Mouse (Mus musculus) neural tube, embryonic 11.5 days (tissue): ENCODE results near the gene Supt4a. TPM values are rescaled to one million over a fixed set of nuclear protein-coding genes. Genes with fewer than 3 reads are reported as not detected.

Experiments
- ATAC-seq: fragments of 200-750 bp; cut with Nextera tagmentation; 2 replicates; pipeline ENCODE4 v1.8.0; 2017; ENCODE audit warnings: moderate number of reproducible peaks, mild to moderate bottlenecking, moderate TSS enrichment, moderate library complexity; ENCODE audit not compliant: insufficient read depth, low FRiP score, low TSS enrichment
- DNase-seq: peaks from one replicate; pipeline ENCODE4 v3.0.0-alpha.2; 2015; ENCODE audit warnings: low spot score
- H3K27ac ChIP-seq: fragments of 300-500 bp; sonication (generic); 2 replicates; pipeline ENCODE4 v1.5.1; 2014; ENCODE audit warnings: low read depth, mild to moderate bottlenecking, low read length
- H3K27me3 ChIP-seq: fragments of 300-500 bp; sonication (generic); 2 replicates; pipeline ENCODE4 v1.6.1; 2014; ENCODE audit warnings: mild to moderate bottlenecking, low read length, mixed read lengths; ENCODE audit not compliant: control insufficient read depth, insufficient read depth
- H3K36me3 ChIP-seq: fragments of 300-500 bp; sonication (generic); 2 replicates; pipeline ENCODE4 v1.6.1; 2014; ENCODE audit warnings: mild to moderate bottlenecking, low read length, moderate library complexity, mixed read lengths; ENCODE audit not compliant: control insufficient read depth, insufficient read depth
- H3K4me1 ChIP-seq: fragments of 300-500 bp; sonication (generic); 2 replicates; pipeline ENCODE4 v1.6.1; 2014; ENCODE audit warnings: low read length, mixed read lengths; ENCODE audit not compliant: control insufficient read depth, insufficient read depth
- H3K4me2 ChIP-seq: fragments of 300-500 bp; sonication (generic); 2 replicates; pipeline ENCODE4 v1.6.1; 2014; ENCODE audit warnings: low read depth, mild to moderate bottlenecking, moderate library complexity
- H3K4me3 ChIP-seq: fragments of 300-500 bp; sonication (generic); 2 replicates; pipeline ENCODE4 v1.5.1; 2014; ENCODE audit warnings: low read depth, low read length
- H3K9ac ChIP-seq: fragments of 300-500 bp; sonication (generic); 2 replicates; pipeline ENCODE4 v1.6.1; 2014; ENCODE audit warnings: mild to moderate bottlenecking, low read length
- H3K9me3 ChIP-seq: fragments of 300-500 bp; sonication (generic); 2 replicates; pipeline ENCODE4 v1.6.1; 2016; ENCODE audit warnings: low read length; ENCODE audit not compliant: control insufficient read depth
- WGBS: fragments of 180-500 bp; shearing (Covaris S2); extraction: QIAGEN DNeasy Blood & Tissue Kit; methylation state at CpG from one replicate; pipeline ENCODE4 v1.1.7; 2014; 5-methylcytosine and 5-hydroxymethylcytosine counted together
- polyA plus RNA-seq: library from polyadenylated mRNA; unstranded; fragments of >200 nt; fragmentation: Nextera tagmentation; extraction: Ambion mirVana; gene quantifications from 2 replicates; pipeline ENCODE4 v1.2.1, GENCODE M21; 2014

The Supt4a gene
- polyA plus RNA-seq, 1 experiment from 2014 or later = 162 TPM

DNA sequence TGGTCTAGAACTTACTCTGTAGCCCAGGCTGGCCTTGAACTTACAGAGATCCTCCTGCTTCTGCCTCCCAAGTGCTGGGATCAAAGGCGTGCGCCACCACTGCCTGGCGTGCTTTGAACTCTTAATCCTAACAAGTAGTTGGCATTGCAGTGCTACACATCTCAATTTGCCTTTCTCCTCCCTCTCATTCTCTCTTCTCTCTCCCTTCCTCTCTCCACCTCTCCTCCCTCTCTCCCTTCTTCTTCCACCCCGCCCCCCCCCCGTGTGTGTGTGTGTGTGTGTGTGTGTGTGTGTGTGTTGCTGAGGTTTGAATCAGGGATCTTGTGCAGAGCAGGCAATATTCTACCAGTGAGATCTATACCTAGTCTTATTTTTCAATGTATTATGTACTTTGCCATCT lies 10.0 kb downstream of the Supt4a start:
- WGBS = 98% methylated on average over 3 of the region's 5 CpGs
- no peaks in the 10 kb centered on the region for H3K27me3 ChIP-seq
- DNase-seq (no peak), ATAC-seq (no peak)
- no peak overlapping the region for H3K4me2 ChIP-seq
- no peaks in the 10 kb centered on the region for H3K9me3 ChIP-seq
- peaks cover 3% of the 10 kb centered on the region; the same call in 1 of the 2 replicates for H3K36me3 ChIP-seq
- H3K4me3 ChIP-seq = no peak overlapping the region
- no peaks in the 10 kb centered on the region for H3K4me1 ChIP-seq
- H3K27ac ChIP-seq = no peak overlapping the region
- H3K9ac ChIP-seq = no peak overlapping the region

DNA sequence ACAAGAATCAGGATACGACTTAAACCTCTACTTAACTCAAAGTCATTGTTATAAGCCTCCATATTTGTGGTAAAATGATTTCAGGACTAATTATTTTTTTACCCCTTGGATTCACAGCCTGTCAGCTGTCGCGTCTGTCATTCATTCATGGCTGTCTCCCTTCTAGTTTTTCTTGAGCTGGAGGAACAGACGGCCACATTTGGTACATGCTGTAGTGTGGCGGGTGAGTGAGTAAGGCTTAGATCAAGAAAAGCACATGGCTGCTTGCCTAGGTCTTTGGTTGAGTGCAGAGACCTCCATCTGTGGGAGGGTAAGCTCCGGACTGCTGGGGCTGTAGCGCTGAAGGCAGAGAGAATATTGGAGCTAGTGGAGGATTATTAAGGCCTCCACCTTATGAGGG lies 10.4 kb downstream of the Supt4a start:
- no peak overlapping the region for H3K4me2 ChIP-seq
- H3K36me3 ChIP-seq = peaks cover 3% of the 10 kb centered on the region; the same call in 1 of the 2 replicates
- no peak overlapping the region for H3K27ac ChIP-seq
- no peak overlapping the region for H3K9ac ChIP-seq
- H3K4me1 ChIP-seq = no peaks in the 10 kb centered on the region
- WGBS = 91% methylated on average over 7 of the region's 7 CpGs
- no peak overlapping the region for H3K4me3 ChIP-seq
- ATAC-seq = no peak
- no peak for DNase-seq
- no peaks in the 10 kb centered on the region for H3K27me3 ChIP-seq
- no peaks in the 10 kb centered on the region for H3K9me3 ChIP-seq

DNA sequence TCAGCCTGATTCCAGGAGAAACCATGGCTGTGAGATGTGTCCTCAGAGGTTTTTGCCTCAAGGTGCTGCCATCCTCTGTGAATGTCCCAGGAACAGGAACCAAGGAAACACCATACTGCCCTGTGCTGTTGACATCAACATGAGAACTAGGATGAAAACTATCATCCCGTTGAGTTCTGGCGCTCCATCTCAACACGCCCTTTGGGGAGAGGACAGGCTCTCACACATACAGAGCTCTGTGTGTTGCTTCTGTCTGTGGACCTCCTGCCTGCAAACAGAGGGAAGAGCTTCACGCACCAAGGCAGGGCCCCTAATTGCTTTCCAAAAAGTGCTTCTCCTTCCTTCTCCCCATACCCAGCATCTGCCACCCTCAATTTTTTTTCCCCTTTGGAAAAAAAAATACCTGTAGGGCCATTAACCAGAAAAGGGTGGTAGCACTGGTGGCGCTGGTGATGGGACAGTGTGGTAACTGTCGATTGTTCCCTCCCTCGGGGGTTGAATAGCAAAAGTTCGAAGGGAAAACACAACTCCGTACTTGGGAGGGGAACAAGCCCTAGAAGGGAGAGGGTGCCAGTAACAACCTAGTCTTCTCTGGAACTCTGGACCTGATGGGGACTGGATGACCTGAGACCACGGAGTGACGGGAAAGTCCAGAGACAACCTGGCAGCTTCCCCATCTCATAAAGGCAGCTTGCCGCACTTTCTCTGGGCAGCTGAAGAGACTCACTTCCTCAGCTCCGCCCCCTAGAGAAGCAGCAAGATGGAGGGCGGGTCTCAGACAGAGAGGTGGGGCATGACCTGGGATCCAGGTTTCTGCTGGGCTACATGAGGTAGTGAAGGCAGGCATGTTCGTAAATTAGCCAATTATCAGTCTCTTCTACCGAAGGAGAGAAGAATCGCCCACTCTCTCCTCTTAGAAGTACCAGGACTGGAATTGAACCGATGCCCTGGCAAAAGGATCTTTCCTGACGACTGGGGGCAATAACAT lies 11.1 kb downstream of the Supt4a start:
- DNase-seq (no peak), ATAC-seq (no peak)
- 0 out of 2 replicates have a peak overlapping the region, but pooled peaks have one; percentile 34 for H3K27ac ChIP-seq

DNA sequence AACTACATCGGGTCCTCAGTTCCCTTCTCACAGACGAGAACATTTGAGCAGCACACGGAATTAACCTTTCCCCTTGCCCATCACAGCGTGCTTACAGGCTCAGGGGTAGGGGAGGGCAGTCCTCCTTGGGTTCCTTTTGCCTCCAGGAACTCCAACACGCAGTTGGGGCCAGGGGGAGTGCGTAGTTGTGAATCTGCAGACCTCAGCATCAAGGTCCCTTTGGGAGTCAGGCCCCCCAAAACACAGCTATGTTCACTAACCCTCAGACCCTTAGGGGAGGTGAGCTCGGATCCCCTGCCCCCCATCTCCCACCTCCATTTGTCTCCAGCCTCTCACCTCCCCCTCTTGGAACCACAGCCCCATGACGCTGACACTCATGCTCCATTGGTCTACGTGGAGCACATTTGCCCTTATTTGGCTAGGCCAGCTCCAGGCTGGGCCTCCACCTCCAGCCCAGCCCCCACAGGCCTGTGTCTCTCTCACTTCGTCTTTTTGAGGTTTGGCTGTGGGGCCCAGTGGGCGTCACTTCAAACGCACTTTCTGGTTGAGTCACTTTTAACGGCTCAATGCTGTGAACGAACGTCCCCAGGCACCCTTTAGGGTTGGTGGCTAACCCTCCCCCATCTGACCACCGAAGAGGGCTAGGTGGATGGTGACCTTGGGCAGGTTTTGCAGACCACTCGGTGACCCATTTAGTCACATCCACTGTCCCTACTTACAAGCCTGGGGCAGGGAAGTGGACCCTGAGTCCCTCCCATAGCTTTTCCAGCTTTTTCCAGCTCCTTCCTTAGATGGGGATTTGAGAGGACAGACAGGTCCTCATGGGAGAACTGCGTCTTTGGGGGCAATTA lies 12.1 kb downstream of the Supt4a start:
- Histone ChIP-seq H3K36me3 (no peaks in the 10 kb centered on the region), H3K4me1 (no peaks in the 10 kb centered on the region), H3K27me3 (no peaks in the 10 kb centered on the region), H3K4me3 (no peak overlapping the region), H3K9ac (no peak overlapping the region), H3K27ac (0 out of 2 replicates have a peak overlapping the region, but pooled peaks have one; percentile 34), H3K4me2 (no peak overlapping the region), H3K9me3 (no peaks in the 10 kb centered on the region)
- no peak for DNase-seq
- no peak for ATAC-seq
- WGBS = 52% methylated on average over 18 of the region's 18 CpGs

More for the DNA sequence above, 11.1 kb downstream of the Supt4a start:
- Histone ChIP-seq H3K4me3 (no peak overlapping the region), H3K4me1 (no peaks in the 10 kb centered on the region), H3K36me3 (peaks cover 3% of the 10 kb centered on the region; the same call in 1 of the 2 replicates), H3K4me2 (no peak overlapping the region), H3K27me3 (no peaks in the 10 kb centered on the region), H3K9ac (no peak overlapping the region), H3K9me3 (no peaks in the 10 kb centered on the region)
- WGBS = 36% methylated on average over 19 of the region's 19 CpGs

DNA sequence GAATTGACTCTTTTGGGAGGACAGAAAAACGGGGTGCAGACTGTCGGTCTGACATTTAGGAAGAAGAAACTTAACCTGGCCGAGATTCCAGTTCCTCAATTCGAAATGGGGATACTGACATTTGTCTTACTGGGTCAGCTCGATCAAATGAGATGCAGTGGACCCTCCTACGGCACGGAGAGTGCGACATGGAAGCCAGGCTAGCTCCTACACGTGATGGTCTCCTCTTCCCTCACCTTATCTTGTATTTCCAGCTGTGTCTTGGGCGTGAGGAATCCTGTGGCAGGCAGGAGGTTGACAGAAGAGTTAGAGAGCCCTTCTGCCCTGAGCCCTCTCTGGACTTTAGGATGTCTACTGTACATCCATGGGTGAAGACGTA lies 12.7 kb downstream of the Supt4a start:
- Histone ChIP-seq H3K9me3 (no peaks in the 10 kb centered on the region), H3K36me3 (no peaks in the 10 kb centered on the region), H3K9ac (no peak overlapping the region), H3K4me3 (no peak overlapping the region), H3K27ac (no peak overlapping the region), H3K4me1 (no peaks in the 10 kb centered on the region), H3K4me2 (no peak overlapping the region), H3K27me3 (no peaks in the 10 kb centered on the region)
- 81% methylated on average over 11 of the region's 11 CpGs for WGBS
- ATAC-seq (no peak), DNase-seq (no peak)

DNA sequence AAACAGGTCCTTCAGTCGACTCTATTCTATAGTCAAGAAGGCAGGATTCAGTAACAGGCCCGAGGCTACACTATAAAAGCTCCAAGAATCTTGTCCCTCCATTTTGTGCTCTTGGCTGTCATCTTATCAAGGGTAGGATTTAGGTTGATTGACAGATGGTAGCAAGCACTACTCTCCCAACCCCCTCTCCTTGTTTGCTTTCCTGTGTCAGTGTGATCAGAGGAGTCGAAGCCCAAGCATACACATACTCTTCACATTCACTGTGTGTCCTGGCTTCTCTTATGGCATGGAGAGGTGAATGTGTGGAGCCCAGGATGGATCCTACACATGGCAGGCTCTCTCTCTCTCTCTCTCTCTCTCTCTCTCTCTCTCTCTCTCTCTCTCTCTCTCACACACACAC lies 13.2 kb downstream of the Supt4a start:
- 80% methylated on average over 3 of the region's 3 CpGs for WGBS
- Histone ChIP-seq H3K4me3 (no peak overlapping the region), H3K9ac (no peak overlapping the region), H3K4me2 (no peak overlapping the region), H3K36me3 (no peaks in the 10 kb centered on the region), H3K27ac (no peak overlapping the region), H3K27me3 (no peaks in the 10 kb centered on the region), H3K4me1 (no peaks in the 10 kb centered on the region), H3K9me3 (no peaks in the 10 kb centered on the region)
- DNase-seq (no peak), ATAC-seq (no peak)

DNA sequence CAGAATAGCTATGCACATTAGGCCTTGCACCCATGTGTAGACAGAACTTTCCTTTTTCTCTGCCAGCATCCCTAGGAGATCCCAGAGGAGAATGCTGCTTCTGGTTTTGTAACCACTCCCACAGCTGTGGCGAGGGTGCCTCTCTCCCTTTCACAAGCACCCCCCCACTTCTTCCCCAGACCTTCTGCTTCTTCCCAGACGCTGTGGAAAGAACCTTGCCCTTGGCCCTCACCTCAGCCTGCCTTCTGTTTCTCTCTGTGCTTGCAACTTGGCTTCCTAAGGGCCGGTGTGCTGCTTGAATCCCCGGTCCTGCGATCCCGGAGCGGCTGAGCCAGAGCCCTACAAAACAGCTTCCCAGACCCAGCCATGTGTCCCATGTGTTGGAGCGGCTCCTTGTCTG lies 13.7 kb downstream of the Supt4a start:
- Histone ChIP-seq H3K4me2 (no peak overlapping the region), H3K27ac (no peak overlapping the region), H3K9me3 (no peaks in the 10 kb centered on the region), H3K27me3 (no peaks in the 10 kb centered on the region), H3K36me3 (no peaks in the 10 kb centered on the region), H3K4me3 (no peak overlapping the region), H3K4me1 (no peaks in the 10 kb centered on the region), H3K9ac (no peak overlapping the region)
- 83% methylated on average over 8 of the region's 8 CpGs for WGBS
- ATAC-seq = no peak
- no peak for DNase-seq

DNA sequence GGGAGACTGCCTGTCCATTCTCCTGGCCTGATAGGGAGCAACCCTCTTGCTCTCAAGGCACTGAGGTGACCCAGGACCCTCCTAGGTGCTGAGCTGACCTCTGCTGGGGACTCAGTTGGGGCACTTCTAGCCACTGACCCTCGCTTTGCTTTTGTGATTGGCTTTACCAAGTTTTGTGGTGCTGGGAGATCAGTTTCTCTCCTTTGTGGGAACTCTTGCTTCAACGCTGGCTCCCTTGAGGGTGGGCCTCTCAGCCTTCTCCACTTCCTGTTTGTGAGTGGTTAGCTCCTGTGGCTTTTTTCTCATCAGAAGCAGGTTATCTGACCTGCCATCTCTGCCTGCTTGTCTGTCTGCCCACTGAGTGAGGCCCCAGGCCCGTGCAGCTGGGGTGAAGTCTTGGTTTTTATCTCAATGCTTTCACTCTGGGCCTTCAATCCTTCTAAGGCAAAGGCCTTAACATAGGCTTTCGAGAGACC lies 14.2 kb downstream of the Supt4a start:
- WGBS = 66% methylated on average over 4 of the region's 4 CpGs
- Histone ChIP-seq H3K36me3 (no peaks in the 10 kb centered on the region), H3K9ac (no peak overlapping the region), H3K4me3 (no peak overlapping the region), H3K4me2 (no peak overlapping the region), H3K27ac (no peak overlapping the region), H3K9me3 (no peaks in the 10 kb centered on the region), H3K4me1 (no peaks in the 10 kb centered on the region), H3K27me3 (no peaks in the 10 kb centered on the region)
- no peak for ATAC-seq
- DNase-seq = no peak
